Mouse (Mus musculus): ENCODE measurements at regions not wholly inside any gene's neighbourhood (a gene's known extent, or its start where the extent isn't known, plus 50 kb on each side); places are given as distances from the start of the nearest gene placed in this dataset.

DNA sequence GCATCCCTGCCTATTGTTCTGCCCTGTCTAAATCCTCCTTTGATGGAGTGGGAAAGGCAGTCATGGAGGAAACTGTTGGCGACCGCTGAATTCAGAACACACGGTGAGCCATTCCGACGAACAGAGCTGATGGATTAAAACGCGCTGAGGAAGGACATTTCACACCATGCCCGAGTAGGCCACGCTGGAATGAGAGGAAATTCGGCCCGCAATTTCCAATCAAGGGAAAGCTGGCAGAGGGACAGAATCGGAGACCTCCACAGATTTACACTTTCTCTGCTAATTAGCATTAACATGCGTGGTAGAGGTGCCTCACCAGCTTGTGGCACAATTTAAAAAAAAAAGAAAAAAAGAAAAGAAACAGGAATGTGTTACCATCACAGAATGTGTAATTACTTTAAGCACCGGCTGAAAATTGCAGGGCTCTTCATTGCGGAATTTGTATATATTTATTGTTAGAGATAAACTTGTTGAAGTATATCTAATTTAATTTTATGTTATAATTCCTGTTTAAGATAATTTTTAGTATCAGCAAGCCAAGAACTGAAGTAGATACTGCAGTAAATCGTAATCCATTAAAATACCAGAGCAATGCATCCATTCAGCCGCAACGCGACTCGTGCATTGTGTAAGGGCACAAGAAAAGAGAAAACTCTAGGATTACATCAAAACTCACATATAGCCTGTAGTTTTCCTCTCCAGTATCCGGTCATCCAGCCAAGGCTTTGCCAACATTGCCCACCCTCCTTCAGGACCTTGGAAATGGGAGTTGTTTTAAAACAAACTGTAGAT lies 2249.4 kb upstream of the Gm7489 start:
- DNase-seq (ENCODE audit: inconsistent age in 2 of 2, low spot score in 1 of 2): no peak

DNA sequence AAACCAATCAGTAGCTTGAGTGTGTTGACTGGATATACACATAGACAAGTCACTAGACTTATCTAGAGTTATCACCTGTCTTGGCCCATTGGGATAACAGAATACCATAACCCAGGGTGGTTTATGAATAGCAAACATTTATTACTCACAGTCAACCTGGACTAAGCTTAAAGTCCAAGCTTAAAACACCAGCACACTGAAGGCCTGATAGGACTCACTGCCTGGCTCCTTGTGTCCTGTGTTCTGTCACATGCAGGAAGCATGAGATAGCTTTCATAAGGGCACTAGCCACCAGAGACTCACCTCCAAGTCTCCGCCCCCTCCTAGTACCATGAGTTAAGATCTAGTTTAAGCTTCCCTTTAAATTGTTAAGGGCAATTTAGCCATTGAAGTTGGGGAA lies 2247.1 kb upstream of the Gm7489 start:
- no peak for DNase-seq (ENCODE audit: inconsistent age in 2 of 2, low spot score in 1 of 2)

DNA sequence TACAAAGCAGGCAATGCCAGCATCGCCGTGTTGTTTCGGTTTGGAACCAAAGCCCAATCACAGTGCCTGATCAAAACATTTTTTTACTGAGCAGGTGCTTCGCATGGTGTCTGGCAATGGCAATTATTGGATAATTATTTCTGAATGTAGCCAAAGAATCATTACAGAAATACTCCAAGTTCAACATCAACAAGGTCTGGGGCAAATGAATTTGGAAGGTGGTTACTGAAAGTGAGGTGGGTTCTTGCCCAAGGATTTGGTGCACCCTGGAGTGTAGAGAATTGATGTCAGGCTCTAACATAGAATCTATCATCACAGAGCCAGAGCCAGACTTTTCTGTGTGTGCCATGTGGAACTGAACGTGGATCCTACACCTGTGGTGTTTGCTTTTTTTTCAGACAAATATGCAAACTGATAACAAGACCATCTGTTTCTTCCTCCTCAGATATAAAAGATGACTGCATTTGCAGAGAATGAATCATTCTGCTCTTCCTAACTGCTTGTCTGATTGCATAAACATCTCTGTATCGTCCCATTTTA lies 2240.9 kb upstream of the Gm7489 start:
- DNase-seq (ENCODE audit: inconsistent age in 2 of 2, low spot score in 1 of 2): no peak

DNA sequence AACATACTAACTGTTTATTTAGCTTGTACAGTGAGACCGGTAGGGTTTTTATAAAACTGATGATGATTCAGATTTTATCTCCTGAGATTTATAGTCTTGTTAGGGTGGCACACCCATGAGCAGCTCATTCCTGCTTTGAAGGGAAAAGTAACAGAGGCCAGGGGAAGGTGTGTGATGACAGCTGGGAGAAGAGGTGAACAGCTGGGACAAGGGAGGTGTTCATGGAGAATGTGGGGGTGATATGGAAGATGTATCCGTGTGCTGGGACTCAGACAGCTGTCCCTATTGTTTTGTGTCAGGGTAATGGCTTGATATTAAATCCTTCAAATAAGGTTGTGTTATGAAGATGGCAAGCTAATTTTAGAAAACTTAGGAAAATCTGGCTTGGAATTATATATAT lies 2238.4 kb upstream of the Gm7489 start:
- DNase-seq (ENCODE audit: inconsistent age in 2 of 2, low spot score in 1 of 2): no peak

DNA sequence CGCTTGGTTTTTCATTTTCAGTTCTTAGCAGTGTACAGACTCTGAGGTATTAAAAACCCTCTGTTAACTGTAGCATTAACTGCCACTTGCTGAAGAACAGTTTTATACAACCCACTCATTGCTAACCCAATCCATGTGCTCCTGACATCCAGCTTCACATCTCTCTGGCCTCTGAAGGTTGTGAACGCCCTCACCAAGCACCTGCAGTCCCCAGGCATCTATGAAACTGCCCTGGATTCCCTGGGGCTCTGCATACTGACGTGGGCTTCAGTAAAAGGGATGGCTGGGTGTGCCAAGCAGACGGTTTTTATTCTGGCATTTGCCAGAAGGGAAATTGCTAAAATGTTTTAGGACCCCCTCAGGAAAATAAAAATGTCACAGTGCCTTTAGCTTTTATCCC lies 2232.2 kb upstream of the Gm7489 start:
- no peak for DNase-seq (ENCODE audit: inconsistent age in 2 of 2, low spot score in 1 of 2)

DNA sequence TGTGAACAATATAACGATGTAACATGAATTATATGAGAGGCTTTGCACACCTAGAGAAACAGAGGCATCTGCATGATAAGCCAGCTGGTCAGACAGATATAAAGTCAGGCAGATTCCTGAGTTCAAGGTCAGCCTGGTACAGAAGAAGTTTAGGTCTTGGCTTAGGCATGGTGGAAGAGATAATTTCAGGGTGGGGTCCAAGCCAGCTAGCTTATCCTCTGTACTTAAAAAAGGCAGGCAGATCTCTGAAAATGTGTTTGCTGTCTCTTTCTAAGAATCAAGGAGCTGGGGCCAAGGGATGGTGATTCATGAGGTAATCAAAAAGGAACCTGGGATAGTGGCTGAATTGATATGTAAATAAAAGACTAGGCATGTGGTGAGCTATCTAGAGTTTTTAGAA lies 2227.1 kb upstream of the Gm7489 start:
- no peak for DNase-seq (ENCODE audit: inconsistent age in 2 of 2, low spot score in 1 of 2)

DNA sequence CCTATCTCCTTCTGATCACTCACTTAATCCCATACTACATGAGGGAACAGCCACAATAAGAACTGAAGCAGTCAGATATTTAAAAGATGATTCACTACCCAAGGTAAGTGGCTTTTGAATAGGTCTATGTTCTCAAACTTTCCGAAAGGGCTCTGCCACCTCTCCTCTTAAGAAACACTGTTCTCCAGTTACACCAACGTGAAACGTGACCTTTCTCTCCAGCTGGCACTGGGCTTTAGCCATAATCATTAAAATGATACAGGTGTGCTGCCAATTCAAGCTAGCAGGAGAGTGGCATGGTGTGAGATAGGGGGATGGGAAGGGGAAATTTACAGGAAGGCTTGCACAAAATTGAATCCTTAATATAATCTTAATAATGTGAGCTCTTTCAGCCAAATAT lies 2216.4 kb upstream of the Gm7489 start:
- no peak for DNase-seq (ENCODE audit: inconsistent age in 2 of 2, low spot score in 1 of 2)

DNA sequence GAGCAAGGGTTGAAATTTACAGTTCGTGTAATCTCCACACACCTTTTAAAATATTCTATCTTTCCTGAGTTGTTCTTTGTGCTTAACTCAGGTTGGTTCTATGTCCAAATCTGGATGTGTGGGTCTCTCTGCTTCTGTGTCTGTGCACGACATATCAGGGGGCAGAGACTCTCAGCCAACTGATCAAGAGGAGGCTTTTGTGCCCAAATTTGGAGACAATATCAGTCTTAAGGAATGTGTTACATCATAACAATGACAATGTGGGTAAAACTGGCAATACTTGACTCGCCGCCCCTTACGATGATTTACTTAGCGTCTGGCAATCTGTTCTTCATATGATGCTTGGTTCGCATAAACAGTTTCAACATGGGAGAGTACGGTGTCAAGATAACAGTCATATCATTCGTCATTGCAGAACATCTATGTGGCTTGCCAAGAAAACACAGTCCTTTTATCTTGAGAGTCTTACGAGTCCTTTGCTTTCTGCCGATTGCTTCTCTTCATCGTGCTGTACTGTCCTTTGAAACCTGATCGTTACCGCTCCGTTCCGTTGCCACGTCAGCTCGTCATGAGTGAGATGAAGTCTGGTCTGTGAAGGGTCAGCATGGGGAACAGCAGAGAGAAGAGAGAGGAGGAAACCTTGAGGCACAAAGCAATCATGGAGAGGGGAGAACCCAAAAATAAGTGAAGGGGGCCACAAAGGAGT lies 2212.9 kb upstream of the Gm7489 start:
- DNase-seq (ENCODE audit: inconsistent age in 2 of 2, low spot score in 1 of 2): no peak

DNA sequence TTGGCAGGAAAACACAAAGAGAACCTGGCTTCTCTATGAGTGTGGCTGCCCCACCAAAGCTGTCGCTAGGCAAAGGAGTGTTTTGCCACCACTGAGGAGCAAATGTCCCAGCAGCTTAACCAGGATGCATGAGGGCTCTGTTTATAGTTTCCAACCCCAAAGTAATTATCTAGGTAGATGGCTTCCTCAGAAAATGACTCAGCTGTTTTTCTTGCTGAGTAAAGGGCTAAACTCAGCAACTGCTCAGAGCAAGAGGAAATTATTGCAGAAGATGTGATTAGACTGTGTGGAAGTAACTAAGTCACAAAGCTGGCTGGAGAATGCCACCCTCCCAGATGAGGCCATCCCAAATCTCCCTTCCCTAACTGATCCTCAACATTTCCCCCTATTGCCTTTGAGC lies 2211.2 kb upstream of the Gm7489 start:
- no peak for DNase-seq (ENCODE audit: inconsistent age in 2 of 2, low spot score in 1 of 2)

DNA sequence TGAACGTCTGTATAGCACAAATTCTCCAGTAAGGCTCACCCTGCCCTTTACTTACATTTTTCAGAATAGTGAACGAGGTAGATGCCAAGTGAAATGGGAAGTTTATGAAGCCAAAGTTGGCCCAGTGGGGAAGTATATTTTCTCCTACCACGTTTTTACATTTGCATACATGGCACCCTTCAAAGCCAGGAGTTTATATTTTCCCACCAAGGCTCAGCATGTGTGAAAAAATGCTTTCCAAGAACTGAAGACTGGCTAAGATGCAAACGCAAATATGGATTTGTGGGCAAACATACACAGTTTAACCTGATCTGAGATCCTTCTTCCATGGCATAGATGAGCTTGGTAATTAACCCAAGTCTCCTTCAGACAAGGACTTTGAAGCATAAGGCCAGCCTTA lies 2209.4 kb upstream of the Gm7489 start:
- DNase-seq (ENCODE audit: inconsistent age in 2 of 2, low spot score in 1 of 2): no peak

DNA sequence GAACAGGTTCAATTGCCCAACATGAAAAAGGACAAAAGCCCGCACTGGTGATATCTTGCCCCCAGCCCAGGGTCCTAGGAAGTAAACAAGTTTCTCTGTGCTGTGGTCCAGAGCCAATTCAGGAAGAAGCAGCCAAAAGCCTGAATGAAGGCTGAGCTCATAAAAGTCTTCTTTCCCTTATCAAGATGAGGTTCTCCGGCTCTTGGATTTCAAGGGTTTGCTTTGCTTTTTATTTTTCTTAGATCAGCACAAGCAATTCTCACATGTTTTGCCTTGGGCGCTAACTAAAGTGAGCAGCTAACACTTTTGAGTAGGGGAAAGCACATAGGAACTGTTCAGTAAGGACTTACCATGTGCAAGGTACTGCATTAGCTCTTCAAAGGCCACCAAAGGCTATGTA lies 2208.0 kb upstream of the Gm7489 start:
- no peak for DNase-seq (ENCODE audit: inconsistent age in 2 of 2, low spot score in 1 of 2)

DNA sequence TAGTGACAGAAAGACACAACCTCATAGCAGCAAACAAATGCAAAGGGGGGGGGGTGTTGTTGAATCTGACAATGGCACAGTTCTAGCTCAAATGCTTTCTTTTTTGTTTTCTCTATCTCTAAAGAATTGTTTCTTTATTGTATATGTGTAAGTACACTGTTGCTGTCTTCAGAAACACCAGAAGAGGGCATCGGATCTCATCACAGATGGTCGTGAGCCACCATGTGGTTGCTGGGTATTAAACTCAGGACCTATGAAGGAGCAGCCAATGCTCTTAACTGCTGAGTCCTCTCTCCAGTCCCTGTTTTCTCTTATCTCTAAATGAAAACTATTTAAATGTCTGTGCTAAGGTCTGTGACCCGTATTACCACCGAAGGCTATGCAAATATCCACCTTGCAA lies 2207.4 kb upstream of the Gm7489 start:
- no peak for DNase-seq (ENCODE audit: inconsistent age in 2 of 2, low spot score in 1 of 2)

DNA sequence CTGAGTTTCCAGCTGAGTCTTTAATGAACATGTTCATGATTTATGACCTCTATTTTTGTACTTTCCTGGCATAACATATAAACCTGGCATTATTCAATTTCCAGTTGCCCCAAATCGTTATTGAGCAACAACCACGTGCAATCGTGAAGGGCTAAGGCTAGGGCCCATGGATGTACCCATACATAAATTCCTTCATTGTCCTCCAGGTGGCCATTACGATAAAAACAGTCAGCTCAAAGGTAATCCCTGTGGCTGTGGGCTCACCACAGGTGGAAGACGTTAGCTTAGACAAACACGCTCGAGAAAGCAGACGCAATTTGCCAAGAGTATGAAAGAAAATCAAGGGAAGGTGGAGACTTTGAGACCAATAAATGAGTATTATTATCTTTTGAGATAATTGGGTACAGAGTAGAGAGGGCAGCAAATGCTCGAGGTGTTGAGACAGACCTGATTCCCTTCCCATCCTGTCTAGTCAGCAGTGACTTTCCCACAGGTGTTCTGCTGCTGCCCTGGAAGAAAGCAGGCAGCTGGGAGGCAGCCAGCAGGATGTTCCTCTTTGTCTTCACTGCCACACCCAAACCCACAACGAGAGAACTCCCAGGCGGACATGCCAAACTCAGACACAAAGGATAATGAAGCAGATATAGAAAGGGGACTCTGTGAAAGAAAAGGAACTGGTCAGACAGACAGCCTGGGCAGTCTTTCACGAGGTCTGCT lies 2205.4 kb upstream of the Gm7489 start:
- DNase-seq (ENCODE audit: inconsistent age in 2 of 2, low spot score in 1 of 2): no peak

DNA sequence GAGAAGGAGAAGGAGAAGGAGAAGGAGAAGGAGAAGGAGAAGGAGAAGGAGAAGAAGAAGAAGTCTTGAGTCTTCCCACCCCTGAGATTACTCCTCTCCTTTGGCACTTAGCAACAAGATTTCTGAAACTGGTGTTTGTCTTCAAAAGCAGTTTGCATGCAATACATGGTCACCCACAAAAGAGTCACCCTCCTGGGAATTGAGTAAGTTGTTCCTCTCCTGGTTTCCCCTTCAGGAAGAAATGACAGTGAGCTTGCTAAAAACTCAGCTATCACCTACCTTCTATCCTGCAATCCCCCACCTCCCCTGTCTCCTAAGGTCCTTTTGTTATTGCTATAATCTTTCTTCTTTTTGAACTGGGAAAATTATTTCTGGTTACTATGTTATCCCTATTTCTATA lies 2204.2 kb upstream of the Gm7489 start:
- DNase-seq (ENCODE audit: inconsistent age in 2 of 2, low spot score in 1 of 2): no peak

DNA sequence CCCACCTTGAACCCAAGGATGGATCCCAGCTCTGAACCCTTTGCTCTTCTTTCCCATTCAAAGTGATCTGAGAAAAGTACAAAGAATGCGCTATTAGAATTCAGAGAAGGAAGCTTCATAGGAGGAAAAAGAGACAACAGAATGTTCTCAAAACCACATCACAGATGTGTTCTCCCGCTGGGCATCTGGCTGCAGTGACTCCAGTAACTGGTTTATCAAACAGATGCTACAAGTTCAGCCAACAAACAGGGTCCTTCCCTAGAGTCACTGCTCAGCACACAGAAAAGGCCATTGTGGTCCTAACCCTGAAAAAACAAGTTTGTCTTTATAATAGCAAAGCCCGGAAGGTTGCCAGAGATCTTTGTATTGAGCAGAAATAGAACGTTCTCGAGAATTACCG lies 2203.5 kb upstream of the Gm7489 start:
- DNase-seq (ENCODE audit: inconsistent age in 2 of 2, low spot score in 1 of 2): no peak

DNA sequence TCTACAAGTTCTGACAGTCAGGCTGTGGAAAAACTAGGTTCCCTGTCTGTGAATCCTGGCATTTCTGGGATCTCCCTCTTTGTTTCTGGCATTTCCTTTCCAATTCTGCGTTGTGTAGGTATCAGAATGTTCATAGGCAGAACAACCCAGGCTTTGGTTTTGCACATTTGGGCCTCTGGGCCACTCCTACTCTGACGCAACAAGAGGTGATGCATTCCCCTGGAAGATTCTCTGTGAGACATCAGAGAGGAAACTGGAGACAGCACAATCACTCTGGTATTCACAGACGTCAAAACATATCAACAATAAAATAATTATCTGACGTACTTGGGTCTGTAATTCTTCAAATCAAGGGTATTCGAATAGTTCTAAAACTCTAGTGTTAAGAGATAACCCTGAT lies 2202.4 kb upstream of the Gm7489 start:
- DNase-seq (ENCODE audit: inconsistent age in 2 of 2, low spot score in 1 of 2): peak in 1 of 2 experiments; percentile 21

DNA sequence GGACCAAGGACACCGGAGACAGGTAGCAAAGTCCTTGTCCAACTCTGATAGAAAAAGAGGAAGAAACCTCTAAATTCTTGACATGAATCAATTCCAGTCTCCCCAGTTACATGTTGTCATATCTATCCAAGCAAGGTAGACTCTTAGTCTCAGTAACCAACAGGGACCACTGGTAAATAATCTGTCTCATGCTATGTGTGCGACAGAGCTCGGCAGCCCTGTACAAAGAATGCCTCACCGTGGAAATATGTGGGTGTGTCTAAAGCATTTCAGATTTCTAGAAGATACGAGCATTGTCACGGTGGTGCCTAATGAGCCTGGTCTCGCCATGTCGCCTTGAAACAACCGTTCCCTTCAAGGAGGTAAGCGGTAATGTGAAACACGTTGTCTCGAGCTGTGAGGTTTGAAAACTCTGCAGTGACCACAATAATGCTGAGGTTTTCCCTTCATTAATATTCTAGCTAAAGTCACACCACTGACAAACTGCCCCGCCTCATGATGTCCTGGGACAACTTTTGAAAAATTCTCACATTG lies 2197.6 kb upstream of the Gm7489 start:
- no peak for DNase-seq (ENCODE audit: inconsistent age in 2 of 2, low spot score in 1 of 2)

DNA sequence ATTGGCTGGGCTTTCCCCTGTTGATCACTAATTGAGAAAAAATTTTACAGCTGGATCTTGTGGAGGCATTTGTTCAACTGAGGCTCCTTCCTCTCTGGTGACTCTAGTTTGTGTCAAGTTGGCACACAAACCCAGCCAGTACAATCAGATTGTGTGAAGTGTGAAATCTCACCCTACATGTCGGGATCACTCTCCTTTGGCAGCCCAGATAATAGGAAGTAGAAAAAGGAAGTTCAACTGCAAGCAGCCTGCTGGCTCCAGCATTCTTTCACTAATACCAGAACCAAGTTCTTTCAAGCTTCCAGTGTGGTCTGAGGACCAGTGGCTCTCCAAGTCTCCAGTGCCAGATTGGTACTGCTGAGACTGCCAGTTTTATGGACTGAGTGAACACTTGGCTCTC lies 2195.2 kb upstream of the Gm7489 start:
- DNase-seq (ENCODE audit: inconsistent age in 2 of 2, low spot score in 1 of 2): no peak

DNA sequence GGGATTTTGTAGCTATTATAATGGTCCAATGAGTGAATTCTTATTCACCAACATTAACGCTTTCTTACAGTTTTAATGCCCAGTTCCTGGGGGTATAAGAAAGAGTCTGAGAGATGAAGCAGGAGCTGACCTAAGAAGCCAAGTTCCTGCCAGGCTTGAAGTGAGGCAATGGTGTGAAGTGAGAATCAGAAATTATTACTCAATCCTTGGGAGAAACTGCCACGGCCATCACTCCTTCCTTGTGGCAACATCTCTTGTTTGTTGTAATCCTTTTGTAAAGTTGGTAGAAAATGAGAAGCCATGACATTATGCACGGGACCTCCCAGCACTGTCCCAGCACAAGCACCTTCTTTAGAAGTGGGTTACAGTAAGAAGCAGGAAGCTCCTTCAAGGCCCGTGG lies 2192.0 kb upstream of the Gm7489 start:
- no peak for DNase-seq (ENCODE audit: inconsistent age in 2 of 2, low spot score in 1 of 2)

DNA sequence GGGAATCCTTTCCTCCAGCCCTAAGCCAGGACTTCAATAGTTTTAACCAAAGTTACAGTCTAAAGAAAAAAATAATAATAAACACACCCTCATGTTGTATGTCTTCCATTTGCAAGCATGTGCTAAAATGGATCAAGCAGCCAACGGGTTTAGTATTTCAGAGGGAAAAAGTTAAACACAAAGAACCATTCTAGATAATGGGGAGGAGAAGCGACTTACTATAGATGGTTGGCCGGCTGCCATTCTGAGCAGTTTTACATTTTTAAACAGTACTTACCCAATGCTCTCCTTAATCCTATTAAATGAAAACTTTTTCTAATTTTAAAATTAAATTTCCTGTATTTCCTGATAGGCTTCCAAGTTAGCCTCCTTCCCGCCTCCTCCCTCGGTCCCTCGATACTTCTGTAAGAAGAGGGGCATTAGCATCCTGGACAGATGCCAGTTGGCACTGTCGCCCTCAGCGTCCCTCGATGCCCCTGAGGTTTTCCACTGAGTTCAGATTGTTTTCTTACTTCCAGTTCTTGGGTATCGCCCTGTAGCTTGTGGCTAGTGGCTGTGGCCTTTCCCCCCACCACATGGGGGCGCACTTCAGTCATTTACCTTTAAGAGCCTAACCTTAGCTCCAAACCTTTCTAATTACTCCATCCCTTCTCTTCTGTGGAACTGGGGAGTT lies 2188.2 kb upstream of the Gm7489 start:
- peak; percentile 61 to 87 for DNase-seq (ENCODE audit: inconsistent age in 2 of 2, low spot score in 1 of 2)

DNA sequence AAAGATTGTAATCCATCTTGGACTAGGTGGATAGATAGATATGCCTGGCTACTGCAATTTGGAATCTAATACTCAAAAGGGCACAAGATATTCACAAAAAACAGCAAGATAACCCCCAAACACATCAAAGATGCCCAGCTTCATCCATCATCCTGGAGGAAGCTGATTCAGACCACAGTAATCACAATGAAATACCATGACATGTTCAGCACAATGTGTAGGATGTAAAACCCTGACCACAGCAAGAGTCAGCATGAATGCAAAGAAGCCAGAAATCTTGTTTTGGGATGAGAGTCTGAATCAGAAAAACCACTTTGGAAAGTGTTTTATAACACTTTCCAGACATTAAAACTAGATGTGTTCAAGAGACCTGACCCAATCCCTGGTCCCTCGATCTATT lies 2180.5 kb upstream of the Gm7489 start:
- no peak for DNase-seq (ENCODE audit: inconsistent age in 2 of 2, low spot score in 1 of 2)

Measured in adrenal gland, adult (tissue).